Mouse (Mus musculus) layer of hippocampus, adult 9-10 months (tissue): ENCODE results near the gene Lrba.

Source experiments
- DNase-seq: peaks from one replicate; pipeline ENCODE4 v3.0.0; 2022; ENCODE audit warnings: low spot score

Gene Lrba

GRCm38 (mm10) chr3:86224564-86225421 lies at the start of gene Lrba:
Lrba (plus strand) TSS chr3:86224680.
- no peak for DNase-seq

- no peak for DNase-seq
These were observed 44.8 kb upstream of the Lrba start for GRCm38 (mm10) chr3:86179714-86180113.

GRCm38 (mm10) chr3:86181107-86181506 lies 43.4 kb upstream of the Lrba start:
- no peak for DNase-seq

- DNase-seq = no peak
These were observed 39.9 kb upstream of the Lrba start for GRCm38 (mm10) chr3:86184546-86184945.

- DNase-seq = no peak
These were observed 36.6 kb upstream of the Lrba start for GRCm38 (mm10) chr3:86187736-86188389.

- DNase-seq = peak; percentile 2
These were observed 28.5 kb upstream of the Lrba start for GRCm38 (mm10) chr3:86195981-86196380.

GRCm38 (mm10) chr3:86196471-86196870 lies 28.0 kb upstream of the Lrba start:
- DNase-seq = no peak

- no peak for DNase-seq
These were observed 22.8 kb upstream of the Lrba start for GRCm38 (mm10) chr3:86201645-86202175.

- DNase-seq = no peak
These were observed 22.0 kb upstream of the Lrba start for GRCm38 (mm10) chr3:86202449-86202848.

GRCm38 (mm10) chr3:86204608-86205358 lies 19.7 kb upstream of the Lrba start:
- DNase-seq = no peak

GRCm38 (mm10) chr3:86206556-86206955 lies 17.9 kb upstream of the Lrba start:
- DNase-seq = no peak

- DNase-seq = no peak
These were observed 14.1 kb upstream of the Lrba start for GRCm38 (mm10) chr3:86210267-86210939.

- no peak for DNase-seq
These were observed 13.5 kb upstream of the Lrba start for GRCm38 (mm10) chr3:86210959-86211358.

GRCm38 (mm10) chr3:86214248-86214647 lies 10.2 kb upstream of the Lrba start:
- no peak for DNase-seq

GRCm38 (mm10) chr3:86223634-86224313 lies 706 bp upstream of the Lrba start:
- DNase-seq = peak; percentile 36

- DNase-seq = no peak
These were observed 241 bp upstream of the Lrba start for GRCm38 (mm10) chr3:86224314-86224563.

GRCm38 (mm10) chr3:86231532-86232086 lies 7.1 kb downstream of the Lrba start:
- no peak for DNase-seq

- DNase-seq = no peak
These were observed 22.7 kb downstream of the Lrba start for GRCm38 (mm10) chr3:86247193-86247592.

- no peak for DNase-seq
These were observed 26.7 kb downstream of the Lrba start for GRCm38 (mm10) chr3:86251212-86251611.

GRCm38 (mm10) chr3:86252588-86252987 lies 28.1 kb downstream of the Lrba start:
- DNase-seq = no peak

- no peak for DNase-seq
These were observed 28.6 kb downstream of the Lrba start for GRCm38 (mm10) chr3:86253071-86253470.
